Mouse (Mus musculus) cerebellum, adult 2 months (tissue): ENCODE results near the gene Ppm1d. TPM values are rescaled to one million over a fixed set of nuclear protein-coding genes. Genes with fewer than 3 reads are reported as not detected.
A peak's percentile ranks its signal among the peaks of the same experiment; 100 is the strongest.

Source experiments
- DNase-seq, 2 experiments: peaks; one replicate each; pipeline ENCODE4 v3.0.0; 2021
- H3K27ac ChIP-seq: fragments of 200-500 bp; 2 replicates; pipeline ENCODE4 v1.5.1; 2012; ENCODE audit warnings: low read length, control low read depth, inconsistent platforms; ENCODE audit not compliant: insufficient read depth
- H3K27me3 ChIP-seq: fragments of 200-500 bp; 2 replicates; pipeline ENCODE4 v1.6.1; 2012; ENCODE audit warnings: inconsistent platforms, mild to moderate bottlenecking, low read length, moderate library complexity; ENCODE audit not compliant: control insufficient read depth, insufficient read depth
- H3K4me1 ChIP-seq: fragments of 200-500 bp; 2 replicates; pipeline ENCODE4 v1.6.1; 2011; ENCODE audit warnings: low read length; ENCODE audit not compliant: control insufficient read depth, insufficient read depth
- H3K4me3 ChIP-seq: fragments of 200-500 bp; replicated peaks from 2 replicates; pipeline ENCODE3; 2011; ENCODE audit warnings: mild to moderate bottlenecking, low read depth, low read length, control low read depth; ENCODE audit not compliant: insufficient read depth
- CTCF ChIP-seq: fragments of 200-500 bp; IDR thresholded peaks from 2 replicates; pipeline ENCODE4 v1.5.1; 2011; ENCODE audit warnings: low read depth, mild to moderate bottlenecking, control low read depth, low read length, moderate library complexity, borderline replicate concordance; ENCODE audit not compliant: insufficient read depth
- POLR2A ChIP-seq: fragments of 200-500 bp; IDR thresholded peaks from 2 replicates; pipeline ENCODE4 v1.6.1; 2011; ENCODE audit warnings: low read length, control low read depth, borderline replicate concordance; ENCODE audit not compliant: insufficient read depth
- WGBS: fragments of 180-500 bp; shearing (Covaris S2); methylation state at CpG from one replicate; pipeline ENCODE4 v1.1.7; 2018; 5-methylcytosine and 5-hydroxymethylcytosine counted together
- polyA plus RNA-seq: library from polyadenylated mRNA; depleted of rRNA; stranded (reverse); fragments of >200 nt; gene quantifications from 2 replicates; pipeline ENCODE4 v1.2.3, GENCODE M21; 2012

The Ppm1d gene
- polyA plus RNA-seq, 1 experiment: 31.2 TPM

DNA sequence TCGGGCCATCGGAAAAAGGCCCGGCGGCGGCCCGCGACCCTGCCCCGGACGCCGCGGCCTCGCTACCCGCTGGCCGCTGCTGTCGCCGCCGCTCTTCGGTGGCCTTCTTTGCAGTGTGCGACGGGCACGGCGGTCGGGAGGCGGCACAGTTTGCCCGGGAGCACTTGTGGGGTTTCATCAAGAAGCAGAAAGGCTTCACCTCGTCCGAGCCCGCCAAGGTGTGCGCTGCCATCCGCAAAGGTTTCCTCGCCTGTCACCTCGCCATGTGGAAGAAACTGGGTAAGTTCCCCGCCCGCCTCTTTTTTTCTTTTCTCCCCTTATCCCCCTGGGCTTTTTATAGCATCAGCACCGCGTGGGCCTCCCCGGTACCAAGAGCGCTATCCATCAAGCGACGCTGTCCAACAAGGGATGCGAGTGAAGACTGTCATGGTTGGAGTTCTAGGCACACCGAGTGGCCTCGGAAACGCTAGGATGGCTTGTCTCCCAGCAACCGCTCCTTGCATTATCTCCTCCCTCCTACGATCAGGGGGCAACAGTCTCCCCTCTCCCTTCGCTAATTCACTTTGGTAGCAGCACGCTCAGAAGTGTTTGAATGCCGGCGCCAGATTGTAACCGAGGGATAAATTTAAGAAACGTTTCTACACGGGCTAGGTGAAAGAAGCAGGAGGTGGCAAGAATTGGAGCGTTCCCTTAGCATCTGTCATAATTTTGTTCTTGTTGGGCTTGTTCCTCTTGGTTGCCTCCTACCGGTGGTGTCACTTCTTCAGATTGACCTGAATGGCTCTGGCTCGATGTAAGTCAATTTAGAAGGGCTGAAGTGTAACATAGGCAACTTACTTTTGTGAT, 824 bp downstream of the Ppm1d start:
- WGBS: under 1% methylated on average over 56 of the region's 56 CpGs
- DNase-seq: peak; percentile 69 to 79
- Histone ChIP-seq H3K4me3 (peak overlapping the region; percentile 98), H3K27me3 (no peaks in the 10 kb centered on the region), H3K27ac (peak overlapping the region; percentile 86), H3K4me1 (no peaks in the 10 kb centered on the region; the same call in 1 of the 2 replicates)
- TF ChIP-seq CTCF: peak; percentile 49; the same call in 1 of the 2 replicates
- no peak; the same call in 1 of the 2 replicates for TF ChIP-seq POLR2A

DNA sequence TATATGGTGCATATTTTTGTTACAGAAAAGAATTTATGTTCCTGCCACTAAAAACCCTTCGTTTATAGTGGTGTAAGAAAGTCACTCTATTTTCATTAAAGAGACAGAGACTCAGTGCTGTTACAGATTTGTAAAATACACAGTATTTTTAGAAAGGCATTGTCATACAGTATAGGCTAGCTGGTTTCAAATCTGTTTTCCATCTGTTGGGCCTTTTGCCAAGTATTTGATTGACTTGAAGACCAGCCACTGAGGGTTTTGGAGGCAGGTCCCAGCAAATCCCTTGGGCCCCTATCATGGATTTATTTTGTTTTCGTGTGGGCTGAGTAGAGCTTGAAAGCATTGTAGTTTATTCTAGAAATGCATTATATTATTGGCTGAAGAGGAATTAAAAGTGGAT, 1.8 kb downstream of the Ppm1d start:
- peak overlapping the region; percentile 98 for H3K4me3 ChIP-seq
- TF ChIP-seq CTCF (no peak), POLR2A (no peak)
- H3K27me3 ChIP-seq: no peaks in the 10 kb centered on the region
- under 1% methylated on average over 2 of the region's 2 CpGs for WGBS
- peak; percentile 62 to 92 for DNase-seq
- no peaks in the 10 kb centered on the region; the same call in 1 of the 2 replicates for H3K4me1 ChIP-seq
- no peak overlapping the region for H3K27ac ChIP-seq

DNA sequence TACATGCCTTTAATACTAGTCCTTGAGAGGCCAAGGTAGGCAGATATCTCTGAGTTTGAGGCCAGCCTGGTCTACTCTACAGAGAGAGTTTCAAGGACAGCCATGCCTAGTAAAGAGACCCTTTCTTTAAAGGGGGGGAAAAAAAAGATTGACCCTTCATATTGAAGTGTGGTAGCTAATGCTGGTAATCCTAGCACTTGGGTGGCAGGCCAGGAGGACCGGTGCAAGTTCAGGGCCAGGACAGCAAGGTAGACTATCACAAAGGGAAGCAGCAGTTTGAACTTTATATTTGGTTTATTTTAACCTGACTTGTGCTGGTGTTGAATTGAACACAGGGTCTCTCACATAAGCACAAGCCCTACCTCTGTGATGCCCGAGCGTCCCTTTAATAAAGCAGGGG, 2.3 kb downstream of the Ppm1d start:
- WGBS: 14% methylated on average over 3 of the region's 3 CpGs
- peak overlapping the region; percentile 98 for H3K4me3 ChIP-seq
- no peak for TF ChIP-seq POLR2A
- TF ChIP-seq CTCF: no peak
- H3K27ac ChIP-seq: no peak overlapping the region
- DNase-seq: no peak
- no peaks in the 10 kb centered on the region for H3K27me3 ChIP-seq
- H3K4me1 ChIP-seq: no peaks in the 10 kb centered on the region; the same call in 1 of the 2 replicates

DNA sequence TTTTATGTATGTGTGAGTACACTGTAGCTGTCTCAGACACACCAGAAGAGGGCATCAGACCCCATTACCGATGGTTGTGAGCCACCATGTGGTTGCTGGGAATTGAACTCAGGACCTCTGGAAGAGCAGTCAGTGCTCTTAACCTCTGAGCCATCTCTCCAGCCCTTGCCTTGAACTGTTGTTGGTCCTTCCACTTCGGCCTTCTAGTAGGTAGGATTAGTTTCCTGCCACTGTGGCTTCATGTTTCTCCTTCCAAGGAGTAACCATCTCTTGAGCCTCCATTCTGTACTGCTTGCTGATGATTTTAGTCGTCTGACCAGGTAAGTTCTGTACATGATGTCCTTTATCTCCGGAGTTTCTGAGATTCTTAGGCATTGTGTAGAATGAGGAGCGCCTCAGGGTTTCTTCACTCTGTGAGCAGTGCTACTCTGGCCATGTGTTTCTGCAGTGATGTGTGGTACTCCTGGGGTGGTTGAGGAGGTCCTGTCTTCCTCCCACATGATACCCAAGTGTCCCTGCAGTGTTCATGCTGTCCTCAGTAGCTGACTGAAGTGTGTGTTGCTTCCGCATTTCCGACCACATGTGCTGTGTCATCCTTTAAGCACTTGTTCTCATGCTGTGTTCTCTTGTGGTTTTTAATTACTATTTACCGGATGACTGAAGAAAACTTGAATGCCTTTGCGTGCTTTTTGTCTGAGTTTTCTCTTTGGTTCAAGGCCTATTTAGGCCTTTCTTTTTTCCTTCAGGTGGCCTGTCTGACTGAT, 12.7 kb downstream of the Ppm1d start:
- H3K4me1 ChIP-seq: peaks cover 16% of the 10 kb centered on the region; the same call in 1 of the 2 replicates
- 29% methylated on average over 9 of the region's 9 CpGs for WGBS
- peak; percentile 44 to 45 for DNase-seq
- TF ChIP-seq CTCF (no peak), POLR2A (no peak)
- H3K4me3 ChIP-seq: no peak overlapping the region
- H3K27ac ChIP-seq: peak overlapping the region; percentile 41; the same call in 1 of the 2 replicates
- H3K27me3 ChIP-seq: no peaks in the 10 kb centered on the region

DNA sequence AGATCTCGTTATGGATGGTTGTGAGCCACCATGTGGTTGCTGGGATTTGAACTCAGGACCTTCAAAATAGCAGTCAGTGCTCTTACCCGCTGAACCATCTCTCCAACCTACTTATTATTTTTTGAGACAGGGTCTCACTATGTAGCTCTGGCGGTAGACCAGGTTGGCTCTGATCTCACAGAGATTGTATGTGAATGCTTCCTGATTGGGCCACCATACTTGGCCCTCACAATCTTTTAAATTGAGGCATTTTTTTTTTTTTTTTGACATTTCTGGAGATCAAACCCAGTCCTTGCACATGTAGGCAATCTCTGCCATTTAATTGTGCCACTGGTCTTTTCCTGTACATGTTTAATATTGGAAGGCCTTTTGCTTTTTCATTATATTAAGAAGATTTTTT, 17.7 kb downstream of the Ppm1d start:
- TF ChIP-seq CTCF (no peak), POLR2A (no peak)
- H3K27me3 ChIP-seq: no peaks in the 10 kb centered on the region
- peak; percentile 51 to 64 for DNase-seq
- no peak overlapping the region for H3K4me3 ChIP-seq
- peak overlapping the region; percentile 77; the same call in 1 of the 2 replicates for H3K27ac ChIP-seq
- WGBS: 29% methylated on average over 3 of the region's 3 CpGs
- H3K4me1 ChIP-seq: peaks cover 27% of the 10 kb centered on the region

DNA sequence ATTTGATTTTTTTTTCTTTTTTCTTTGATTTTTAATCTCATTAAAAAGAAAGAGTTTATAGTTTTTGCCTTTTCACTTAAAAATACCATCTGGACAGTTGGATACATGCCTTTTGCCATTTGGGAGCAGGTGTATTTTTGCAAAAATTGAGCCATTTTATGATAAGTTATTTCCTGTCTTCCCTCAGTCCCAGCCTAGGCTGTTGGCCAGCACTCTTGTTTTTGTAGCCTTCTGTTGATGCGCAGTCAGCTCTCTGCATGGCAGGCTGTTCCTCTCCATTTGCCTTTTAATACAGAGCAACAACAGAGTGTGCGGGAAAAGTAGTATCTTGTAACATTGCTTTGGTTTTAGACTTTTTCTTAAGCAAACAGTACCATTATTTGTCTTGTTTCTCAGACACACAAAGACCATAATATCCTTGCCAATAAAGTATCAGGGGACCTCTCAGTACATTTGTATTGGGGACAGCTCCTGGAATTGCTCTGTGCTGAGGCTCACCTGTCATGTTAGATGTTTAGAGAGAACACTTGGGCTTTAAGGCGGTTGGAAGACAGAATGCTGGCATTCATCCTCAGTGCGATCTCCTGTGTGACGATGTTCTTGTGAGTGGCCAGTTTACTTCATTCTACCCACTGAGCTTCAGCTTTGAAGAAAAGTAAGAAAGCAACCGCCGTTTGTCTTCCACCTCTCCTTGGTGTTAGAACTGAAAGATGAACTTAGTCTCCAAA, 18.3 kb downstream of the Ppm1d start:
- Histone ChIP-seq H3K4me1 (peaks cover 22% of the 10 kb centered on the region), H3K4me3 (no peak overlapping the region), H3K27ac (peak overlapping the region; percentile 86), H3K27me3 (no peaks in the 10 kb centered on the region)
- TF ChIP-seq POLR2A (peak; percentile 55; the same call in 1 of the 2 replicates), CTCF (no peak)
- DNase-seq: peak; percentile 86 to 96
- WGBS: 11% methylated on average over 7 of the region's 7 CpGs

DNA sequence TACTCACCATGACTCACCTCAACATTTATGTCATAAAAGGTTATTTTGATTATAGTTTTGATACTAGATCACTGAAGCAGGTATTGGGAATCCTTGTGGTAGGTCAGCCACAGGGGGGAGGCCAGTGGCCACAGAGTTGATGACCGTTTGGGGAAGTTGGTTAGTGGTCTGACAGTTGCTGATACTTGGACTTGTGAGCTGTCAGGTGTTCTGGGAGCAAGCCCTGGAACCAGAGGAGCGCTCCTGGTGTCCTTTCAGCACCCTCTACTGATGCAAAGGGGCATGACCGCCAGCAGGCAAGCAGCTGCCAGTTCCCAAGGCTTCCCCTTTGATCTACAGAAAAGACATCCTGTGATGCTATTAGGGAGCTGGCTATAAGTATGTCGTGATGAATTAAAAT, 23.7 kb downstream of the Ppm1d start:
- no peak for TF ChIP-seq POLR2A
- TF ChIP-seq CTCF: peak; percentile 62
- H3K4me3 ChIP-seq: no peak overlapping the region
- no peaks in the 10 kb centered on the region for H3K27me3 ChIP-seq
- 29% methylated on average over 4 of the region's 4 CpGs for WGBS
- H3K4me1 ChIP-seq: peaks cover 14% of the 10 kb centered on the region
- peak; percentile 57 to 62 for DNase-seq
- no peak overlapping the region for H3K27ac ChIP-seq

DNA sequence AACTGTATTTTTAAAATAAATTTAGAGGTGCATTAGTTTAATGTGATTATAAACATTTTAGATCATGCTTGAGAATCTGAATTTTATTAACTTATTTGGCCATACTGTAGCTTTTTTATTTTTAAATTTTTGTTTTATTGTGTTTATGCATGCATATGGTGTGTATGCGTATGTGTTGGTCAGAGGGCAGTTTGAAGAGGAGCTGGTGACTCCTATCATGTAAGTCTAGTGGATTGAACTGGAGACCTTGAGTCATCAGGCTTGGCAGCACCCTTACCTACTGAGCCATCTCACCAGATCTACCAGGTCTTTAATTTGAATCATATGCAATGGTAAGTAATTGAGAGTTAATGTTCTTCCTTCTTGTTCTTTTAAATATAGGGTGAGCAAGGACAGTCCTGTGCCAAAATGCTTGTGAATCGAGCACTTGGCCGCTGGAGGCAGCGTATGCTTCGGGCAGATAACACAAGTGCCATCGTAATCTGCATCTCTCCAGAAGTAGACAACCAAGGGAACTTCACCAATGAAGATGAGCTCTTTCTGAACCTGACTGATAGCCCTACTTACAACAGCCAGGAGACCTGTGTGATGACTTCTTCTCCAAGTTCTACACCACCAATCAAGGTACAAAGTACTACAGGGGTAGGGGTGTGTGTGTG, 28.3 kb downstream of the Ppm1d start:
- Histone ChIP-seq H3K27me3 (no peaks in the 10 kb centered on the region), H3K27ac (no peak overlapping the region), H3K4me1 (no peaks in the 10 kb centered on the region), H3K4me3 (no peak overlapping the region)
- TF ChIP-seq POLR2A (no peak), CTCF (no peak)
- DNase-seq: no peak
- WGBS: 90% methylated on average over 6 of the region's 6 CpGs
